Mouse (Mus musculus) embryonic facial prominence, embryonic 14.5 days (tissue): ENCODE data around the gene Xirp2. TPM values are rescaled to one million over a fixed set of nuclear protein-coding genes. Genes with fewer than 3 reads are reported as not detected.

Experiments
- ATAC-seq: fragments of 200-750 bp; cut with Nextera tagmentation; 2 replicates; pipeline ENCODE4 v1.8.0; 2017; ENCODE audit warnings: low read depth, moderate number of reproducible peaks, moderate TSS enrichment
- DNase-seq: peaks from one replicate; pipeline ENCODE4 v3.0.0-alpha.2; 2015; ENCODE audit warnings: low spot score
- H3K27ac ChIP-seq: fragments of 300-500 bp; sonication (generic); replicated peaks from 2 replicates; pipeline ENCODE4 v1.5.1; 2014; ENCODE audit warnings: low read depth, mild to moderate bottlenecking, low read length, moderate library complexity
- H3K27me3 ChIP-seq: fragments of 300-500 bp; sonication (generic); replicated peaks from 2 replicates; pipeline ENCODE4 v1.6.1; 2014; ENCODE audit warnings: low read length; ENCODE audit not compliant: control insufficient read depth, insufficient read depth
- H3K36me3 ChIP-seq: fragments of 300-500 bp; sonication (generic); 2 replicates; pipeline ENCODE4 v1.6.1; 2014; ENCODE audit warnings: low read length, mixed read lengths; ENCODE audit not compliant: control insufficient read depth, insufficient read depth
- H3K4me1 ChIP-seq: fragments of 300-500 bp; sonication (generic); 2 replicates; pipeline ENCODE4 v1.6.1; 2014; ENCODE audit warnings: antibody characterized with exemption, low read length; ENCODE audit not compliant: control insufficient read depth, insufficient read depth
- H3K4me2 ChIP-seq: fragments of 300-500 bp; sonication (generic); 2 replicates; pipeline ENCODE4 v1.6.1; 2014; ENCODE audit warnings: low read depth, mild to moderate bottlenecking, low read length, moderate library complexity, mixed read lengths
- H3K4me3 ChIP-seq: fragments of 300-500 bp; sonication (generic); 2 replicates; pipeline ENCODE4 v1.5.1; 2014; ENCODE audit warnings: low read depth, mild to moderate bottlenecking, low read length
- H3K9ac ChIP-seq: fragments of 300-500 bp; sonication (generic); 2 replicates; pipeline ENCODE4 v1.6.1; 2014; ENCODE audit warnings: low read depth, mild to moderate bottlenecking, low read length, moderate library complexity, mixed read lengths
- H3K9me3 ChIP-seq: fragments of 300-500 bp; sonication (generic); 2 replicates; pipeline ENCODE4 v1.6.1; 2016; ENCODE audit warnings: low read length; ENCODE audit not compliant: control insufficient read depth
- WGBS: fragments of 180-500 bp; shearing (Covaris S2); extraction: QIAGEN DNeasy Blood & Tissue Kit; methylation state at CpG from one replicate; pipeline ENCODE4 v1.1.7; 2014; 5-methylcytosine and 5-hydroxymethylcytosine counted together
- polyA plus RNA-seq: library from polyadenylated mRNA; unstranded; fragments of >200 nt; fragmentation: Nextera tagmentation; extraction: Ambion mirVana; gene quantifications from 2 replicates; pipeline ENCODE4 v1.2.1, GENCODE M21; 2014

Xirp2 gene
- polyA plus RNA-seq, 1 experiment from 2014 or later: 0.85 TPM

- Histone ChIP-seq H3K27me3 (no peaks in the 10 kb centered on the region; the same call in 1 of the 2 replicates), H3K36me3 (no peaks in the 10 kb centered on the region), H3K9me3 (no peaks in the 10 kb centered on the region), H3K4me3 (peak overlapping the region; percentile 64), H3K4me2 (peak overlapping the region; percentile 53), H3K27ac (no peak overlapping the region), H3K4me1 (no peaks in the 10 kb centered on the region; the same call in 1 of the 2 replicates), H3K9ac (peak overlapping the region; percentile 9; the same call in 1 of the 2 replicates)
- no peak for ATAC-seq
- no peak for DNase-seq
- 15% methylated on average over 8 of the region's 8 CpGs for WGBS
Observed at GRCm38 (mm10) chr2:67567141-67567680, 121.4 kb downstream of the Xirp2 start.

Other genes with a start within 250 kb of the Xirp2 start
- not detected in 2 replicates for gene Gm21830, start 32.3 kb upstream of the Xirp2 start, polyA plus RNA-seq
- gene Gm26727, start 12.8 kb upstream of the Xirp2 start, polyA plus RNA-seq: not detected in 2 replicates
- 8.3 and 9.0 TPM in 2 replicates for gene B3galt1, start 119.9 kb downstream of the Xirp2 start, polyA plus RNA-seq